Mouse (Mus musculus) lung, postnatal 14 days (tissue): ENCODE measurements at regions not wholly inside any gene's neighbourhood (a gene's known extent, or its start where the extent isn't known, plus 50 kb on each side); places are given as distances from the start of the nearest gene placed in this dataset.

ENCODE experiments used
- DNase-seq: peaks from one replicate; pipeline ENCODE4 v3.0.0; 2021

DNA sequence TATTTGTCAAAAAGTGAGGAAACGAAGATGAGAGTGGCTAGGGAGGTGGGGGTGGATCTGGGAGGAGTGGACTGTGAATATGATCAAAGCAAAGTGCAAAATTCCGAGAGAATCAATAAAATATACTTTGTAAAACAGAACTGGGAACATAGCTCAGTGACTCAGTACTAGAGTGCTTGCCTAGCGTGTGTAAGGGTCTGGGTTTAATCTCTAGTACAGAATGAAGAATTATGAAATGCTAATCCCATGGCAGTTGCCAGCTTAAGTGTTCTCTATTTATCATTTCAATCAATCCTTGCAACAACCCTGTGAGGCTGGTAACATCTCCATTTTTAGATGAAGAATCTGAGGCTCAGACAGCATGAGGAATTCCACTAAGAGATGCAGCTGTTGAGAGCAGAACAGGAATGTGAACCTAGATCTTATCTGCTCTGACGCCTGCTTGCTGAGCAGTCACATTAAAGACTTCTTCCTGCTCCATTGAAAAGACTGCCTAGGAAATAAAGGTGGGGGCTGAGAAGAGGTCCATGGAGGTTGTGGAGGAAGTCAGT, 152.5 kb downstream of the Nr2f2 start:
- no peak for DNase-seq

DNA sequence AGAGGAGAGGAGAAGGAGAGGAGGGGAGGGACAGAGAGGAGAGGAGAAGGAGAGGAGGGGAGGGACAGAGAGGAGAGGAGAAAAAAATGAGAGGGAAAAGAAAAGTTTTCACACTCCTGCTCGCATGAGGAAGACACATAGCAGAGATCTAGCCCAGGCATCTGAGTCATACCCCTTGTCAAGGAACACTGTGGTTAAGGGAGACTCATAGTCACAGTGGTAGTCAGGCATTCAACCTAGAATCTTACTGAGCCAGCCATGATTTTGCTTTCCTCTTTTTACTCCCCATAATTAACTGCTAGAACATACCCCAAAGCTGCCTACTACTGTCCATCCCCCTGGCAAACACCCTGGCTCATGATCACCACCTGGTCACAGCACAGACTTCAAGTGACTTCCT, 160.6 kb downstream of the Nr2f2 start:
- DNase-seq: no peak

DNA sequence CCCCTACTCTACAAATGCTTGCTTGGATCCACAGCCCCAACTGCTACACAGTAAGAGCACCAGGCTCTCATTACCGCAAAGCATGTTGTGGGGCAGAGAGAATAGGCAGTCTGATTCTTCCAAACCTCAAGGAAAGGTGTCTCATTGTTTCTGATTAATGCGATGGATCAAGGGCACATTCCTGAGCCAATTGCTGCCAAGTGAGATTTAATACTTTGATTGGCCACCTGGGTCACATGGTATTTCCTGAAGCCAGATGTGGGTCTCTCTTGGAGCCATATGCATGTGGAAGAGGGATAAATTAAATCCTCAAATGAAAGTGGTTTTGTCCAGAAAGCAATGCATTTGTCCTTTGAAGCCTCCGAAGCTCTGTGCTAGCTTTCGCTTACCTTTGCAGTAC, 166.3 kb downstream of the Nr2f2 start:
- no peak for DNase-seq

DNA sequence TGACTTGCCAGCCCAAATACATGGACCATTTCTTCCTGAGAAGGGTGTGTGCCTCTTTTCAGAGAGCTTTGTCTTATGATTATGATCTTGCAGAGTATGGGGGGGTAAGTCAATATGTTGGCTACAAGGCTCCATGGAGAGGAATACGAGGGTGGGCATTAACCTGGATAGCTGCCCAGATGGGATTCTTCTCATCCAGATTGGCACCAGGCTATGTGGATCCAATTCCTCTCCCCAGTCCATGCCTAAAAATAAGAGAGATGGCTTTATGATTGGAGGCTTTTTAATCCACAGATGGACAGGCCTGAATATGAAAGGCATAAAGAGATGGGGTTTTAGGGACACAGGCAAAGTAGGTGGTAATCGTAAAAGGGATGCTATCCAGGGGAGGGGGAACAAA, 187.6 kb downstream of the Nr2f2 start:
- DNase-seq: no peak

DNA sequence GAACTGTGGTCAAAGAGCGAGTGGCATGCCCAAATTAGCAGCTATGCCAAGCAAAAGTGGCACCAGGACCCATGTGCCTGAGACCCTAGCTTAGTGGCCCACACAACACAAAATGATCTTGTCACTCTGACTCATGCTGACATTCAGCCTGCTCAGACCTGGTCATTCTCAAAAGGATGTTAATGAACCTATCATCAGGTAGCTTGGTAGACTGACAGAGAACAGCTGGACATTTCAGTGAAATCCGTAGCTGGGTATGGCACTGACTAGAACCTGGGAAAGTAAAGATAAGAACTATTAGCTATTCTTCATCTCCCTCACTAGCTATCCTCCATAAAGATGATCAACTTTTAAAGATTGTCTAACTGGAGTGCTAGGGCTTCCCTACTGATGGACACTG, 188.5 kb downstream of the Nr2f2 start:
- DNase-seq: no peak

DNA sequence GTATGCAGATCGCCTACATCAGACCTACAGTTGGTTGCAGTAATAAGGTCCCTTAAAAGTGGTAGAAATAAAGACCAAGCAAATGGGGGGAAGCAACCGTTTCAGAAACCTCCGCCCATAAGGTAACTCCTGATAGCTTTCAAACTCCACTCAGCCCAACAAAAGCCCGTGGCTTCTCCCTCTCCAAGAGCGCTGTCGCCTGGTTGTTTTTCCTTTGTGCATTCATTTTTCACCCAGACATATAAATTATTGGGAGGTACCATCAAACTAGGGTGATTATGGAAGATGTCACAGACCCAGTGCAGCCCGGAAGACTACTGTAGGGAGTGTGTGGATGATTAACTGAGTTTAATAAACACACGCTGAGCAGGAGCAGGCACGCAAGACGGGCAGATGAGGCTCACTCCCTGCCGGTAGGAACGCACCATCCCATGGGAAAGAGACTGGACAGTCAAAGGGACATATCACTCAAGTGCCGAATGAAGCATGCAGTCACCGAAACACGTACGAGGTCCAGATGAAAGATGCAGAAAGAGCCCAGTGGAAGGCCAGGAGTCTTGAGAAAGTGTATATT, 189.8 kb downstream of the Nr2f2 start:
- no peak for DNase-seq

DNA sequence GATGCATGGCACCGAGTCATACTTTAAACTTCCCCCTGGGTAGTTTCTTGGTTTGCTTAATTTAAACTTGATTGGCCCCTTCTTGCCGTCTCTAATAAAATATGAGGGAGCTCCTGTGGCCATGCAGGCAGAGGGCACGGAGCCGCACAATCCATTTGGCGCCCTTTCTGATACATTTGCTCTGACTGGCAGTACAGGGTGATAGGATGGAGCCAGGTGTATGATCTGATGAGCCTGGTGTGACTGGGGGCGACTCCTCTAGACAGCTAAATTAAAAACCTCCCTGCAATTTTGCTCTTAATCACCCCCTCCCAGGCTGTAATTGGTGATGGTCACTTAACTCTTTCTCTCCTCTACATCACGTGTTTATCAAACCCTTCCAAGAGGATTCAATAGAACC, 190.4 kb downstream of the Nr2f2 start:
- DNase-seq: no peak

DNA sequence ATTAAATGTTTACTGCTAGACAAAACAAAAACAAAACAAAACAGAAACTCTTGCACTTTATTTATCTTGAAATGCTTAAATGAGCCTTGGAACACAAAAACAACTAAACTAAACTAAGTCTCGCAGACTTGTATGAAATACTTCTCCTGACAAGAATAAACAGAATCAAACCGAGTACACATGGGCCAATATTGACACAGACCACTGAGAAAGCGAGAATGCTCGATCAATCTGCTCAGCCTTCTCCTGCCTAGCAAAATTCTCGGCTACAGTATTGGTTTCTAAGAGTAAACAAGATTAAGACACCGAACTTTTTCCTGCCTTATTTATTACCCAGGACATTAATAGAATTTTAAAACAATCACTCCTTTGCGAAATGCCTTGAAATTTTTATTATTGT, 194.1 kb downstream of the Nr2f2 start:
- no peak for DNase-seq

DNA sequence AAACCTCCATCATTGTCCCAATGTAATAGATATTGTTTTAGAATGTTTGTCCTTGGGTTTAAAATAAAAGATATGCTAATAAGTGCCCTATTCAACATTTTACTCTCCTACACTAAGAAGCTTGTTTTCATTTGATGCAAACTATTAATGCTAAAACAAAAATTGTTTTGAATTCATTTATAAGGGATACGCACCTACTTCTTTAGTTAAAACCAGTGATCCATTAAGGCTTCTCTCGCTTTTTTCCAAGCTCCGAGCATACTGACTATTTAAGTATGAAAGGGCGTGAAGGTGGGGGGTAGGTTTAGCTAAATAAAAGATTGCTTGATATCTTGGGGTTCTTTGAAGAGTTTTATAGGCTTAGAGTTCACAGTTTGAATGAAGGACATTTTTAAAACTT, 195.1 kb downstream of the Nr2f2 start:
- DNase-seq: no peak

DNA sequence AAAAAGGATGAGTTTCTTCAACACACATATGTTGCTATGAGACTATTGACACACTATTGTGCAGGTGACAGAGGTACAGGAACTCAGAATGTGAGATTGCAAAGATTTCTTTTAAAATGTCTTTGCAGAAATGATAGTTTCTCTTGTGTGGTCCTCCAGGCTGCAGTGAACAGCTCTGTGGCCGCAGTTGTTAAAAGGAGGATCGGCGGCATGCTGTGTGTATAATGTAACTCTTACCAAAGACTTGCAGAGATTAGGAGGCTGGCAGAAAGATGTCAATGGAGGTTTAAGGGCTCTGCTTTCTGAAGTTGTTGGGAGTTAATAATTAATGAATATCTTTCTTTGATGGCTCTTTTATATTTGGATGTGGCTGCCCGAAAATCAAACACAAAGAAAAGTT, 198.5 kb downstream of the Nr2f2 start:
- no peak for DNase-seq

DNA sequence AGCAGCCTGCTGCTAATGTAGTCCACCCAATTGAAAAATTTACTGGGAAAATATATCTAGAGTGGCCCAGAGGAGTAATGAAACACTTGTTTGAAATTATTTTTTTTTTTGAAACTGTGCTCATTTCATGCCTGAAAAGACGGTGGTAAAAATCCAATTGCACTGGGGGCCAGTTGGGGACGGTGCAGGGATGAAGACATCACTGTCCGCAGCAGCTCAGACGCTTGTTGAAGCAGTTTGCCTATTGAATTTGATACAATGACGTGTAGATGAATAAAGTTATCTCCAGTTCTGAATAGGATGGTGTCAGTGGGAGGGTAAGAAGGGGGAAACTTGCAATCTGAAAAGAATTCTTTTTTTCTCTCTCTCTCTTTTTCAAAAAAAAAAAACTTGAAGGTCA, 200.5 kb downstream of the Nr2f2 start:
- DNase-seq: no peak

DNA sequence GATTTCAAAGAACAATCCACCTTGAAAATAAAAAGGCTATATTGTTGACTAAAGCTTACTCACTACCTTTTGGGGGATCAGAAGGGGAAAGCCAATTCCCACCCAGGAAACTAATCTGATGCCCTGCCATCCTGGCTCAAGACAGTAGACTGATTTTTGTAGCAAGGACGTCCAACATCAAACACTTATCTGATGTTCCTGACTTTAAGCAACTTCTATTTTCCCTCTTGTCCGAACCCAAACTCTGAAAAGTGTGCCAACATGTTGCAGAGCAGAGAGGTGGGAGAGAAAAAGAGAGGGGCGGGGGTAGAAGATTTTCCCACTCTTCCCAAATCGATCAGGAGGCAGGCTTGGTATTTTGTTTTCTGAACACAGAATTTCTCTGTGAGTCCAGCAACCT, 201.0 kb downstream of the Nr2f2 start:
- no peak for DNase-seq

DNA sequence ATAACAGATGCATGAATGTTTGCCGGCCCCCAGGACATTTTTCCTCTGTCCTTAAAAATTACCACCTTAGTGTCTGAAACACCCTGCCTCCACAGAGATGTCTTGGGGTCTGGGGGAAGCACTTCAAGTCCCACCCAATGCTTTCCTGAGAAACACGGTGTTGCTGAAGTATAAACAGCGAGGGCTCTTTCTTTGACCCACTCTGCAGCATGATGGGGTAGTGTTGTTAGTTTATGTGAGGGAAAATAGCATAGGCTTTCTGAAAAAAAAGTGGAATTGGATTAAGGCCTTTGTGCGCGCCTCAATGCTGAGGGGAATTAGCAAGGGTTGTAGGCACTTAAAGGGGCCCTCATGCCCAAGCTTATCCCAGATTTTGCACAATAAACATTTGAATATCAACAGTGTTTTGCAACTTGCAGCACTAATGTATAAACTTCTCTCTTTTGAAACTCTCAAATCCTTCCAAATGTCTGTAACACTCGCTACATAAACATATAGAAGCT, 201.8 kb downstream of the Nr2f2 start:
- no peak for DNase-seq

DNA sequence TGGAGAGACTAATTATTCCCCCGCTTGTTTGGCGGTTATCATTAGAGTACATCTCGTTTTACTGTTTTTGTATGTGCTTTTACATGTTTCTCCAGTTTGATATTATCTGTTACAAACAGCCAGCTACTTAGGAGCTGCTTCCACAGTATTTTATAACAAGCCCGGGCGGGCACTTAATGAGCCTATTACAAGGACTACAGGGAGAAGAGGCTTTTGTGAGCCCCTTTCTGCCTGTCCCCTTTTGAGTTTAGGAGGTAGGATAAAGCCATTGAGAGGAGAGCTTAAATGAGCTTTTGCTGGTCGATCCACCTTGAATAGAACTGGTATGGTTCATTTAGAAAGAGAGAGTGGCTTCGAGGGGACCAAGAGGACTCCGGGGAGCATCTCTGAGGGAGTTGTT, 208.0 kb downstream of the Nr2f2 start:
- DNase-seq: no peak

DNA sequence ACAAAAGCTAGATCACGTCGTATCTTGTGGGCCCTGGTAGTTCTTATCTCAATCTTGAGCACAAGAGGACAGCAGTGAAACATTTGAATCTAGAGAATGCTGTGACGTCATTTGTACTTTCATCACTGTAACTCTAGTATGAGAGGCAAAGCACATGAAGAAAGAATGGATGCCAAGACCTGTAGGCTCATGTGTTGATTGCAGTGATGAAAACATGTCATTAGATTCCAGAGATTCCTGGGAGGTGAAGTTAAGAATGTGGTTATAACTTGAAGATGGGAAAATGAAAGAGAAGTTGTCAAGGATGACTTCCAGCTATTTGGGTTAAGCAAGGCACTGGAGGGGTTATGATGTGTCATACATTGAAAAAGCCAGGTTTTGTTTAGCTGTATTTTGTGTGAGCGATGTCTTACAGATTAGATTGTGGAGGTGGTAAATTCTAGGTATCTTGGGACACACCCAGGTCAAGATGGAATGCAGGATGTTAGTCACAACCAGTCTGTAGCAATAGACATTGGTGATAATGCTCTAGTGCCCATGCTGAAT, 221.7 kb downstream of the Nr2f2 start:
- DNase-seq: no peak

DNA sequence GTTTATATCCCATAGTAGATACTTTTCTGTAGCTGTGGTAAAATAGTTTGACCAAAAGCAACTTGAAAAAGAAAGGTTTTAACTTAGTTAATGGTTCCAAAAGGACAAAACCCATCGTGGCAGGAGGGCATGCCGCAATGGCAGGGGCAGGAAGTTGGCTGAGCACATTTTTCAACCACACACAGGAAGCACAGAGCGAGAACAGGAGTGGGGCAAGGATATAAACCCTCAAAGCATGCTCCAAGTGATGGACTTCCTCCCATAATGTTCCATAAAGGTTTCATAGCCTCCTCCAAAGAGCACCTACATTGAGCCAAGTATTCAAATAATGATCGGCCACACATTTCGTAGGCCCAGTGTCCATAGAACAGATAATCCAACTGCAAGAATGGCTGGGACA, 229.7 kb downstream of the Nr2f2 start:
- no peak for DNase-seq

DNA sequence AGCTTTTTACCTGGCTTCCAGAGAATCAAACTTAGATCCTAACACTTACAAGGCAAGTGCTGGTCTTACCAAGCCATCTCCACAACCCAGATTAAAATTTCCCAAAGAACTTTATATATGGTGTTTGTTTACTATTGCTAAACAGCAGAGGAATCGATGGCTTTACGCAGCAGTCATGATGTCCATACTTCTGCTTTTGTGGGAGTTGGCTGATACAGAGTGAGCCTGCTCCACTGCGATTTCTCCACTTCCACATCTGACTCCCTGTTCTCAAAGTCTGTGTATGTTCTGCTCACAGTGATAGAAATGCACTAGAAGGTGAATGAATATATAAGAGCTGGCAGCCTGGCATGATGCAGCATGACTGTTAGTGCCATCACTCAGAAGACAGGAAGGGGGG, 231.1 kb downstream of the Nr2f2 start:
- DNase-seq: no peak

DNA sequence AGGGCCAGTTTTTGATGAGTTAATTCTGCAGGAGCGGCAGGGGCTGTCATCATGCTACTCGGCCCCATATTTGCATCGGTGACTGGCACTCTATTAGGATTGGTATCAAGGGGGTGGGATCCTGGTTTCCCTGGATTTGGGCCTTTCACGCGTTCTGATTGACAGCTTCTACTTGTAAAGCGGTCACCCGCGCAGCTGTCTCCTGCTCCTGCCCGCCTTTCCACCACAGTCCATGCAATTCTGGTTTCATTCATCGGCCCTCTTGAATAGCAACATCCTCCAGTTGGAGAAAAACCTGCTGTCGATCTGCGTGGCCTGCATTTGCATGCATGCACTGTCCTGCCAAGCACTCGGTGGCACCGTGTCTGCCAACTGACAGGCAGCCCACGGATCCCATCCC, 236.6 kb downstream of the Nr2f2 start:
- DNase-seq: no peak

DNA sequence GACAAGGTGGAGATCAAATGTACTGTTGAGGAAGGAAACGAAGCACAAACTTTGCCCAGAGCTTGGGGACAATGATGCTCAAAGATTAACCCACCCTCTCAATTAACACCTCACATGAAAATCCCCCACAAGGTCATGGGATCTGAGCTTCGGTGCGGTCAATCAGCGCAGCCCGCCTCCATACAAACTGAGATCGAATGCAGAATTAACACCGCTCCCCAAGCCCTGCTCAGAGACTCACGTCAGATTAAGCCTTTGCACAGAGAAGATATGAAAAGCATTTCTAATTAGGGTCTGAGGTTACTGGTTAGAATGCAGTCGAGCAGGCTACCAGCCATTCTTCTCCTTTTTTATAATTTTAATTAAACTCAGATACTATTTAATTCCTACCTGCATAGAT, 243.7 kb downstream of the Nr2f2 start:
- no peak for DNase-seq

DNA sequence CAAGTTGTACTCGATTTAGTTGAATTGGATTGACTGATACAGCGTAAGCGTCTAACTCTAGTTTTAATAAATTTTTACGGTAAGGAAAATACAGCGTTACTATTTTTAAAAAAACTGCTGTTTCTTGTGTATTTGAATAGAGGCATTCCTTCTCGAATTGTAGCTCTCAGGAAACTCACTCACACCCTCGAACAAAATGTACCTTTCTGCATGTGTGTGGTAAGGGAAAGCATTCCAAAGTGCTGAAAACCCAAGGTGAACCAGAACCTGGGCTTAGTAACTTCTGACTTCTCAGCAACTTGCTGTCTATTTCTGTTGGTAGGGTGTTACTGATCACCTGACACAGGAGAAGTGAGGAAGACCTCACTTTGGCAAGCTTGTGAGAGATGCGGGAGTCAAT, 247.0 kb downstream of the Nr2f2 start:
- no peak for DNase-seq

DNA sequence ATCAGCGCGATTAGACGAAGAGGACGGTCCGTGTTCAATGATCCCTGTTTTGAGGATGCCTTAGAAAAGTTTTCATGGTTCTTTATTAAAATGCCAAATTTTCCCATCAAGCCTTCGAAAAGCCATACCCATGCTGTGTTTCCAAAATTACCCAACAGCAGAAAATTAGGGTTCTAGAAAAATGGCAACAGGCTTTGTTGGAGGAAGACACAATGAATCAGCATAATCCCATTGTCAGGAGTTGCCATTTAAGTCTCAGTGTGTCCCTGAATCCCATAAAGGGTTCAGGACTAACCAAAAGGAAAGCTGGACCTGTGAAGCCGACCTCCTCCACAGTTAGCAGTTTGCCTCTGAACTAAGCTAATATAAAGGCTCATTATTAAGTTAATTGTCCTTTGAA, 247.6 kb downstream of the Nr2f2 start:
- DNase-seq: no peak

DNA sequence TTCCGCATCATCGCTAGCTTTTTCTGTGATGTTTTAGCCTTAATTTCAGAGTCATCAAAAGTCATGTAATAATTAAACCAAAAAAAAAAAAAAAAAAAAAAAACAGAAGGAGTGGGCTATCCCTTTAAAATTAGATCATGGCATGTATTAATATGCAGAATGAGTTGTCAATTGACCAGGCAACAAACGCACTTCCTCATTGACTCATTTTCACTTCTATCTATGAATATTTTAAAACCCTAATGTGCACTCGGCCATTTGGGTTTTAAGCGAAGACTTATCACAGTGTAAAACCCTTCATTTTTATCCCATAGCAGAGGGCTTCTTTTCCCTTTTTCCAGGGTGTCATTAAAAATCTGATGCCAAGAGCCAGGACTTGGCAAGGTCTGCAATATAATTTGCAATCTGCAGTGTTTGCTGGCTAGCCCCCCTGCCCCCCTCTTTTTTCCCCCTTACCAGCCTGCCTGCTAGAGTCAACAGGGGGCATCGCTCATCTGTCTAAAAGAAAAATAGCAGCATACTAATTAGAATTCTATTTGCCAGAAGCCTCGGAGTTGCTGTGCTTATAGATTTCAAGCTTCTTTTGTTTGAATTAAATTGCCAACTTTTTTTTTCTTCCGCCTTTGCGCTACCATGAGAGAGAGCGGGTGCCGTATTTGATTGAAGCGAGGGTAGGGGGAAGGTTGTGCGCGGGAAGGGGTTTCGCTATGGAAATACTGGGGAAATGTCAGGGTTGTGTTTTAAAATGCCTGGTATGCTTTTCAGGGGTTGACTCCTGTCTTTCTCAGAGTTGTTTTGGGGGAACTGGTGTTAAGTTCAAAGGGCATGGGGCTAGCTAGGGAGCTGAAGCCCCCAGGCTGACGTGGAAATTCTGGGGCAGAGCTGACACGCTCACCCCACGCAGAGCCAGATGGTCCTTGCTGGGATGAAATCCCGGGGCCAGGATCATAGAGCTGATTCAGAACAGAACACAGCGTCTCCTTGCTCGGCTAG, 248.3 kb downstream of the Nr2f2 start:
- DNase-seq: peak; percentile 1

DNA sequence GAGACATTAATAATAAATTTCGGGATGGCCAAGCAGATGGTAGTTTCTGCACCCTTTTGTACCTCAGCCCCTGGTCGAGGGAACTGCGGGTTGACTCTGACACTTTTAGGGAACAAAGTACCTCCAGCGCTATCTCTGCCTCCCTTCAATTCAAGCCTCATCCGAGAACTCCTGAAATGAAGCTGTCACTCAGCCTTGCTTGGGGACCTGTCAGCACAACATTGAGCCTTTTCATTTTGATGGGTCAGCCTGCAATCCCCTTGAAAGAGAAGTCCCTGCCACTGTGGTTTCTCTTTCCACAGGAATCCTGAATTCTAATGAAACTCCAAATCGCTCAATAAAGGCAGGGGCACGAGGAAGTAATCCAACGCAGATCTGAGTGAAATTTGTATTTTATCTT, 257.5 kb downstream of the Nr2f2 start:
- DNase-seq: no peak

DNA sequence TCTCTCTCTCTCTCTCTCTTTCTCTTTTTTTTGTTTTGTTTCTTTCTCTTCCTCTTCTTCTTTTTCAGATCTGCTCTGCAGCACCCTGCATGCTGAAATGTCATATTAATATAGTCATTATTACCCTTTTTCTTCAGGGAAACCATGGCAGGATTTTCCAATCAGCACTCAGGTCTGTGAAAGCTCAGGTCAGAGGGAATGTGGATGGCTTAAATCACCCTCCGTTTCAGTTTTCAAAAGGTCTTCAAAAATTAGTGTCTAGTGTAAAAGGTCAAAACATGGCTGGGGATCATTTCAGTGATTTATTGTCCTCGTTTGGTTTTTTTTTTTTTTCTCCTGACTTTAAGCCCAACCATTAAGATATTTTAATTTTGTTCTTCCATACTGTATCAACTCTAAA, 261.5 kb downstream of the Nr2f2 start:
- no peak for DNase-seq
